Mouse (Mus musculus): ENCODE measurements around the gene Dstn. TPM values are rescaled to one million over a fixed set of nuclear protein-coding genes. Genes with fewer than 3 reads are reported as not detected.

Dstn gene
- polyA plus RNA-seq, 1 experiment, result 769 TPM

DNA sequence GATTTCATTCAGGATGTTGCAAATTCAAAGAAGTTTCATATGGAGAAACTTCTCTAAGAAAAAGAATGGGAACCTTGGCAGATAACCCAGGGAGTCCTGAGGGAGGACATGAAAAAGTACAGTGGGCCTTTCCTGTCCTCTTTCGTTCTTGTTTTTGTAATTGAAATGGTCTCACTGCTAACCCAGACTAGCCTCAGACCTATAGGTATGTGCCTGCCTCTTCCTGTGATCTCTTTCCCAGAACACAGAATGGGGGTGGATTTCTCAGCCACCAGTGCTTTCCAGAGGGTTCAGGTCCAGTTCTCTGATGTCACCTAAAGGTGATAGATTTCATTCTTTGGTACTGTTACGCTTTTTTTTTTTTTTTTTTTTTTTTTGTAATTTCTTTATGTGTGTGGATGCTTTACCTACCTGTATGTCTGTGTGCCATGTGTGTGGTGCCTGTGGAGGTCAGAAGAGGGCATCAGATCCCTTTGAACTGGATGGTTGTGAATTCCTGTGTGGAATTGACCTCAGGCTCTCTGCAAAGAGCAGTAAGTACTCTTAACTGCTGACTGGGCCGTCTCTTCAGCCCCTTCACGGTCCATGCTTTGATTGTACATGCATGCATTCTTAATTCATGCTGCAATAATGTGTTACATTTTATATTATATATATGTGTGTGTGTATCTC lies 3.8 kb downstream of the Dstn start:
- no peak overlapping the region; the same call in 1 of the 2 replicates for H3K27ac ChIP-seq (ENCODE audit: insufficient read depth, low read length)
- no peaks in the 10 kb centered on the region for H3K4me1 ChIP-seq (ENCODE audit: control insufficient read depth, insufficient read depth, low read length)
- H3K9ac ChIP-seq (ENCODE audit: low read depth, poor library complexity, severe bottlenecking), result no peak overlapping the region
- TF ChIP-seq POLR2A (IDR thresholded peaks at IDR 0.05; ENCODE audit: insufficient read depth, low read length), result no peak
- no peak for TF ChIP-seq CTCF (IDR thresholded peaks at IDR 0.05; ENCODE audit: low read depth, low read length)
- TF ChIP-seq EP300 (IDR thresholded peaks at IDR 0.05; ENCODE audit: insufficient read depth, low read depth, low read length), result no peak
- no peaks in the 10 kb centered on the region for H3K9me3 ChIP-seq (replicated peaks; ENCODE audit: control insufficient read depth, insufficient read depth, low read length, poor library complexity, severe bottlenecking)
- no peak overlapping the region for H3K4me3 ChIP-seq (ENCODE audit: low read depth, low read length)
- H3K36me3 ChIP-seq (ENCODE audit: control insufficient read depth, insufficient read depth, low read length, poor library complexity, severe bottlenecking), result no peaks in the 10 kb centered on the region
- no peaks in the 10 kb centered on the region for H3K27me3 ChIP-seq (ENCODE audit: control insufficient read depth, insufficient read depth, low read length, poor library complexity, severe bottlenecking)

DNA sequence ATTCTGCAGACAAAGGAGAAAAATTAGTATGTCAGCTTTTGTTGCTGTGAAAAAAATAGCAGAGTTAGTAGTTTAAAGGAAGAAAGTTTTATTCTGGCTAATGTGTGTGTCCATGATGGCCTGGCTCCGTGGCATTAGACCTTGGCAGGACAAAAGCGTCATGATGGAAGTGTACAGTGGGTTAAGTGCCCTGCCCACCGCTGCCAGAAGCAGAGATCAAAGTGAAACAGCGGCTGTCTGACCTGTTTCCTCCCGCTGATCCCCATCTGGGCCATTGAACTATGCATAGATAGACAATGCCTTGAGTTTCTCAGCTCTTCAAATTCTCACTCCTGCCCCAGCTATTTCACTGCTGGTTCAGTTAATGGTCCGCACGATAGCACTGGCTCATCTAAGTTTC lies 9.0 kb downstream of the Dstn start:
- Histone ChIP-seq H3K4me3 (ENCODE audit: low read depth, low read length) (no peak overlapping the region), H3K27ac (ENCODE audit: insufficient read depth, low read length) (no peak overlapping the region), H3K36me3 (ENCODE audit: control insufficient read depth, insufficient read depth, low read length, poor library complexity, severe bottlenecking) (no peaks in the 10 kb centered on the region), H3K9me3 (replicated peaks; ENCODE audit: control insufficient read depth, insufficient read depth, low read length, poor library complexity, severe bottlenecking) (no peaks in the 10 kb centered on the region), H3K9ac (ENCODE audit: low read depth, poor library complexity, severe bottlenecking) (no peak overlapping the region), H3K4me1 (ENCODE audit: control insufficient read depth, insufficient read depth, low read length) (peaks cover 4% of the 10 kb centered on the region), H3K27me3 (ENCODE audit: control insufficient read depth, insufficient read depth, low read length, poor library complexity, severe bottlenecking) (no peaks in the 10 kb centered on the region)
- no peak for TF ChIP-seq POLR2A (IDR thresholded peaks at IDR 0.05; ENCODE audit: insufficient read depth, low read length)
- TF ChIP-seq CTCF (IDR thresholded peaks at IDR 0.05; ENCODE audit: low read depth, low read length), result no peak
- no peak for TF ChIP-seq EP300 (IDR thresholded peaks at IDR 0.05; ENCODE audit: insufficient read depth, low read depth, low read length)

GRCm38 (mm10) chr2:143925826-143926225 lies 10.7 kb downstream of the Dstn start:
- Histone ChIP-seq H3K4me3 (ENCODE audit: low read depth, low read length) (peak overlapping the region; percentile 20), H3K9me3 (replicated peaks; ENCODE audit: control insufficient read depth, insufficient read depth, low read length, poor library complexity, severe bottlenecking) (no peaks in the 10 kb centered on the region), H3K36me3 (ENCODE audit: control insufficient read depth, insufficient read depth, low read length, poor library complexity, severe bottlenecking) (no peaks in the 10 kb centered on the region), H3K27me3 (ENCODE audit: control insufficient read depth, insufficient read depth, low read length, poor library complexity, severe bottlenecking) (no peaks in the 10 kb centered on the region), H3K27ac (ENCODE audit: insufficient read depth, low read length) (no peak overlapping the region), H3K4me1 (ENCODE audit: control insufficient read depth, insufficient read depth, low read length) (peaks cover 4% of the 10 kb centered on the region), H3K9ac (ENCODE audit: low read depth, poor library complexity, severe bottlenecking) (no peak overlapping the region)
- no peak for TF ChIP-seq POLR2A (IDR thresholded peaks at IDR 0.05; ENCODE audit: insufficient read depth, low read length)
- no peak for TF ChIP-seq CTCF (IDR thresholded peaks at IDR 0.05; ENCODE audit: low read depth, low read length)
- no peak for TF ChIP-seq EP300 (IDR thresholded peaks at IDR 0.05; ENCODE audit: insufficient read depth, low read depth, low read length)

- Histone ChIP-seq H3K4me3 (ENCODE audit: low read depth, low read length) (no peak overlapping the region), H3K27ac (ENCODE audit: insufficient read depth, low read length) (no peak overlapping the region), H3K36me3 (ENCODE audit: control insufficient read depth, insufficient read depth, low read length, poor library complexity, severe bottlenecking) (no peaks in the 10 kb centered on the region), H3K27me3 (ENCODE audit: control insufficient read depth, insufficient read depth, low read length, poor library complexity, severe bottlenecking) (no peaks in the 10 kb centered on the region), H3K4me1 (ENCODE audit: control insufficient read depth, insufficient read depth, low read length) (peaks cover 4% of the 10 kb centered on the region), H3K9ac (ENCODE audit: low read depth, poor library complexity, severe bottlenecking) (no peak overlapping the region), H3K9me3 (replicated peaks; ENCODE audit: control insufficient read depth, insufficient read depth, low read length, poor library complexity, severe bottlenecking) (no peaks in the 10 kb centered on the region)
- TF ChIP-seq POLR2A (IDR thresholded peaks at IDR 0.05; ENCODE audit: insufficient read depth, low read length) (no peak), CTCF (IDR thresholded peaks at IDR 0.05; ENCODE audit: low read depth, low read length) (no peak), EP300 (IDR thresholded peaks at IDR 0.05; ENCODE audit: insufficient read depth, low read depth, low read length) (no peak)
Observed at GRCm38 (mm10) chr2:143929607-143930311, 14.6 kb downstream of the Dstn start.

- Histone ChIP-seq H3K9me3 (replicated peaks; ENCODE audit: control insufficient read depth, insufficient read depth, low read length, poor library complexity, severe bottlenecking) (no peaks in the 10 kb centered on the region), H3K4me3 (ENCODE audit: low read depth, low read length) (no peak overlapping the region), H3K9ac (ENCODE audit: low read depth, poor library complexity, severe bottlenecking) (no peak overlapping the region), H3K36me3 (ENCODE audit: control insufficient read depth, insufficient read depth, low read length, poor library complexity, severe bottlenecking) (no peaks in the 10 kb centered on the region), H3K27me3 (ENCODE audit: control insufficient read depth, insufficient read depth, low read length, poor library complexity, severe bottlenecking) (no peaks in the 10 kb centered on the region), H3K27ac (ENCODE audit: insufficient read depth, low read length) (no peak overlapping the region), H3K4me1 (ENCODE audit: control insufficient read depth, insufficient read depth, low read length) (peaks cover 1% of the 10 kb centered on the region)
- no peak for TF ChIP-seq POLR2A (IDR thresholded peaks at IDR 0.05; ENCODE audit: insufficient read depth, low read length)
Observed at GRCm38 (mm10) chr2:143932340-143932873, 17.3 kb downstream of the Dstn start.

DNA sequence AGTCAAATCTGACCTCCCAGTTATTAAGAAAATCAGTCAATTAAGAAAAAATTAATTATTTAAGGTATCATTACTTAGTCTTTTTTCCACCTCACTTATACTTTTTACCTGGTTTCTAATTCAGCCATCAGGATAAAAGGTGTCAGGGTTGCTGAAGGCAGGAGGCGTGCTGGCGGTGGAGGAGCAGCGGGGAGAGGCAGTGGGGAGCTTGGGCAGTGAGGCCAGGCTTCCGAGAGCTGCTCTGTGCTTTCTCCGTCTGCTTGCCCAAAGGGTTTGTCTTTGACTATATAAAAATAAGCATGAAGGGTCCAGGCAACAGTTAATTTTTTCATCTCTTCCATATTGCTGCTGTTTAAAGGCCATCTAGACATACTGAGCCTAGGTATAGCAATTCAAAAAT lies 18.4 kb downstream of the Dstn start:
- Histone ChIP-seq H3K4me3 (ENCODE audit: low read depth, low read length) (no peak overlapping the region), H3K27ac (ENCODE audit: insufficient read depth, low read length) (no peak overlapping the region), H3K9ac (ENCODE audit: low read depth, poor library complexity, severe bottlenecking) (no peak overlapping the region), H3K9me3 (replicated peaks; ENCODE audit: control insufficient read depth, insufficient read depth, low read length, poor library complexity, severe bottlenecking) (no peaks in the 10 kb centered on the region), H3K4me1 (ENCODE audit: control insufficient read depth, insufficient read depth, low read length) (no peaks in the 10 kb centered on the region), H3K36me3 (ENCODE audit: control insufficient read depth, insufficient read depth, low read length, poor library complexity, severe bottlenecking) (peaks cover 6% of the 10 kb centered on the region), H3K27me3 (ENCODE audit: control insufficient read depth, insufficient read depth, low read length, poor library complexity, severe bottlenecking) (no peaks in the 10 kb centered on the region)
- TF ChIP-seq CTCF (IDR thresholded peaks at IDR 0.05; ENCODE audit: low read depth, low read length) (no peak), POLR2A (IDR thresholded peaks at IDR 0.05; ENCODE audit: insufficient read depth, low read length) (no peak), EP300 (IDR thresholded peaks at IDR 0.05; ENCODE audit: insufficient read depth, low read depth, low read length) (no peak)
